Mouse (Mus musculus) lung, adult 2 months (tissue): ENCODE data around the gene Podnl1. TPM values are rescaled to one million over a fixed set of nuclear protein-coding genes. Genes with fewer than 3 reads are reported as not detected.

ENCODE experiments used
- DNase-seq: peaks from one replicate; pipeline ENCODE4 v3.0.0; 2022
- H3K4me1 ChIP-seq: fragments of 200-500 bp; 2 replicates; pipeline ENCODE4 v1.6.1; 2011; ENCODE audit warnings: low read length; ENCODE audit not compliant: control insufficient read depth, insufficient read depth
- H3K4me3 ChIP-seq: fragments of 200-500 bp; replicated peaks from 2 replicates; pipeline ENCODE3; 2011; ENCODE audit warnings: low read depth, mild to moderate bottlenecking, control low read depth, low read length; ENCODE audit errors: extremely low read depth
- CTCF ChIP-seq: fragments of 200-500 bp; IDR thresholded peaks from 2 replicates; pipeline ENCODE4 v1.5.1; 2011; ENCODE audit warnings: mild to moderate bottlenecking, low read length, control low read depth; ENCODE audit not compliant: insufficient read depth
- POLR2A ChIP-seq: fragments of 200-500 bp; IDR thresholded peaks from 2 replicates; pipeline ENCODE4 v1.6.1; 2011; ENCODE audit warnings: low read depth, mild to moderate bottlenecking, control low read depth, low read length, borderline replicate concordance; ENCODE audit errors: extremely low read depth
- WGBS: fragments of 180-500 bp; shearing (Covaris S2); methylation state at CpG from one replicate; pipeline ENCODE4 v1.1.7; 2018; 5-methylcytosine and 5-hydroxymethylcytosine counted together
- polyA plus RNA-seq: library from polyadenylated mRNA; depleted of rRNA; stranded (reverse); fragments of >200 nt; gene quantifications from 2 replicates; pipeline ENCODE4 v1.2.3, GENCODE M21; 2012

The Podnl1 gene
- polyA plus RNA-seq, 1 experiment, result 1.8 TPM

DNA sequence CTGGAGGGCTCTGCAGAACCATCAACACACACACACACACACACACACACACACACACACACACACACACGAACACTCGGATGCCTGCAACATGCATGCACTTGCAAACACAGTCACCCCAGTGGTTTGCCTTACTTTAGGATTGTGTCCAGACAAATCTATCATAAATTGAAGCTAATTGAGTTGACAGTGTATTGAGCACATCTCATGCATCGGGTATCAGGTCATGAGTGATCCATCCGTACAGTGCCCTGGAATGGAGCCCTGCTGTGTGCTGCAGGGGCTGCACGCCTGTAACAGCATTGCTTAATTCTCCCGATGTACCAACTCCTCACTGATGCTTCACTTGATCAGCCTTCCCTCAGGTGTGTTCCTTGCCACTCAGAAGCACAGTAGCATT lies 10.1 kb upstream of the Podnl1 start:
- Histone ChIP-seq H3K4me1 (no peaks in the 10 kb centered on the region), H3K4me3 (no peak overlapping the region)
- TF ChIP-seq CTCF, result no peak
- no peak for TF ChIP-seq POLR2A
- DNase-seq, result no peak
- 80% methylated on average over 6 of the region's 6 CpGs for WGBS

DNA sequence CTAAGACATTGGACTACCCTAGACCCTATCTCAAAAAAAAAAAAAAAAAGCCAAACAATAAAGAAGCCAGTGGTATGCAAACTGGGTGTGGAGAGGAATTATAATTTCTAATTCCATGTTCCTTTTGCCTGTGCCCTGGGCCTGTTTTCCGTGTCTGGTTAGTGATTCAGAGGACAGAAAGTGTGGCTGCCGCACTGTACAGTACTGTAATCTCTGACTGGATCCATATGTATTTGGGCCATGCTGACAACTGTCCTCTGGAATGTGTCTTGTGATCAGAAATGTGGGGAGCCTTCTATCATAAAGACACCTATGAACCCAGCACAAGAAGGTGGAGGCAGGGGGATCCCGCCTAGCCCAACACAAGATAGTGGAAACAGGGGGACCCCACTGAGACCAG lies 3.6 kb upstream of the Podnl1 start:
- 82% methylated on average over 3 of the region's 3 CpGs for WGBS
- Histone ChIP-seq H3K4me3 (no peak overlapping the region), H3K4me1 (no peaks in the 10 kb centered on the region)
- no peak for DNase-seq
- no peak for TF ChIP-seq CTCF
- no peak for TF ChIP-seq POLR2A

GRCm38 (mm10) chr8:84126742-84127141 lies 953 bp downstream of the Podnl1 start:
- no peak for TF ChIP-seq CTCF
- no peak for DNase-seq
- 66% methylated on average over 2 of the region's 2 CpGs for WGBS
- Histone ChIP-seq H3K4me1 (no peaks in the 10 kb centered on the region), H3K4me3 (no peak overlapping the region)

- Histone ChIP-seq H3K4me1 (no peaks in the 10 kb centered on the region), H3K4me3 (no peak overlapping the region)
- WGBS, result 46% methylated on average over 17 of the region's 17 CpGs
- TF ChIP-seq POLR2A, result no peak
- DNase-seq, result no peak
Observed at GRCm38 (mm10) chr8:84127202-84127901, 1.6 kb downstream of the Podnl1 start.

- DNase-seq, result no peak
- TF ChIP-seq CTCF (peak; percentile 6; the same call in 1 of the 2 replicates), POLR2A (no peak)
- no peaks in the 10 kb centered on the region for H3K4me1 ChIP-seq
- H3K4me3 ChIP-seq, result no peak overlapping the region
- 45% methylated on average over 8 of the region's 8 CpGs for WGBS
Observed at GRCm38 (mm10) chr8:84128277-84128676, 2.5 kb downstream of the Podnl1 start.

GRCm38 (mm10) chr8:84130806-84131205 lies 5.0 kb downstream of the Podnl1 start:
- Histone ChIP-seq H3K4me3 (no peak overlapping the region), H3K4me1 (no peaks in the 10 kb centered on the region)
- no peak for DNase-seq
- TF ChIP-seq CTCF (no peak), POLR2A (no peak)
- 49% methylated on average over 30 of the region's 30 CpGs for WGBS

GRCm38 (mm10) chr8:84132225-84132624 lies 6.4 kb downstream of the Podnl1 start:
- no peak overlapping the region for H3K4me3 ChIP-seq
- TF ChIP-seq POLR2A, result no peak
- no peak for TF ChIP-seq CTCF
- no peak for DNase-seq
- H3K4me1 ChIP-seq, result no peaks in the 10 kb centered on the region
- WGBS, result 78% methylated on average over 8 of the region's 8 CpGs

GRCm38 (mm10) chr8:84137848-84138247 lies 12.1 kb downstream of the Podnl1 start:
- Histone ChIP-seq H3K4me3 (no peak overlapping the region), H3K4me1 (no peaks in the 10 kb centered on the region)
- TF ChIP-seq POLR2A, result no peak
- TF ChIP-seq CTCF, result no peak
- DNase-seq, result no peak
- WGBS, result 94% methylated on average over 3 of the region's 3 CpGs

- WGBS, result 84% methylated on average over 4 of the region's 4 CpGs
- no peaks in the 10 kb centered on the region for H3K4me1 ChIP-seq
- TF ChIP-seq POLR2A (no peak), CTCF (no peak)
- H3K4me3 ChIP-seq, result no peak overlapping the region
- no peak for DNase-seq
Observed at GRCm38 (mm10) chr8:84140838-84141237, 15.0 kb downstream of the Podnl1 start.

DNA sequence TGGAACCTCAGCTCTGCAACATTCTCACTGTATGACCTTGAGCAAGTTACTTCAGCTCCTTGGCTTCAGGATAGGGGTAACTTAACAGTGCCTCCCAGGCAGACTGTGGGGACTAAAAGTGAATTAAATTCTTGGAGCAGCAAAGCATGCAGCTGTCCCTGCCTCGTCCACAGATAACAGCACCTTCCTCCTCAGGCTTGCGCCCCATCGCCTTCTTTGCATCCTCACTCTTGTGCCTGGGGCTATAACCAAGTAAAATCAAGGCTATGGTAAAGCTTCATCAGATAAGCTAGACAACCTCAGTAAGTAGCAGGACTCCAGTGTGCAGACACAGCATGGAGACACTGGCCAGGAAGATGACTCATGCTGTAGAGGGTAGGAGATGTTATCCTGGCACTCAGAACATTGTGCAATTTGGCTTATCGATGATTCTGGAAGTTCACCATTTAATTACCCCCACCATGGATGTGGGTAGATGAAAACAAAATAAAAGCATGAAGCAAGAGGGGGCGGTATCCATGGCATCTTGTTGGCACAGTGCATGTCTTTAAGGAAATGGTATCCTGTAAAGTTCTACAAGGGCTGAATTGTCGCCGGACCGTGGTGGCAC lies 19.0 kb downstream of the Podnl1 start:
- H3K4me1 ChIP-seq, result peaks cover 6% of the 10 kb centered on the region
- no peak for DNase-seq
- TF ChIP-seq POLR2A (no peak), CTCF (no peak)
- no peak overlapping the region for H3K4me3 ChIP-seq
- WGBS, result 85% methylated on average over 8 of the region's 8 CpGs
